Mouse (Mus musculus): ENCODE measurements around the gene Coro1a. TPM values are rescaled to one million over a fixed set of nuclear protein-coding genes. Genes with fewer than 3 reads are reported as not detected.
A peak's percentile ranks its signal among the peaks of the same experiment; 100 is the strongest.

The Coro1a gene
- polyA plus RNA-seq, 1 experiment from 2014 or later: 55.5 TPM

DNA sequence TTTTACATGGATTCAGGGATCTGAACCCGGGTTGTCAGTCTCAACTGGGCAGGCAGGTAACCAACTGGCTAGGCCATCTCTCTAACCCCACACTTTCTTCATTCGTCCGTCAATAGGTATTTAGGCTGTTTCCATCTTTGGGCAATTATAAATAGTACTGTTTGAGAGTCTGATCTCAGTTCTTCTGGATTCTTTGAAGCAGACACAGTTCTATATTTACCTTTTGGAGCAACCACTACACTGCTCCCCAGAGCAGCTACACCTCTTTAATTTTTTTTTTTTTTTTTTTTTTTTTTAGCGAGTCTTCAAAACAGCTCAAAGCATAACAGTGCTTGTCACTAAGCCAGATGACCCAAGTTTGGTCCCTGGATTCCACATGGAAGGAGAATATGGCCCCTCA is 8.1 kb upstream of the Coro1a start:
- H3K36me3 ChIP-seq (ENCODE audit: control insufficient read depth, insufficient read depth, low read length): no peaks in the 10 kb centered on the region
- no peaks in the 10 kb centered on the region for H3K4me1 ChIP-seq (ENCODE audit: control insufficient read depth, insufficient read depth, low read length)
- H3K9ac ChIP-seq (ENCODE audit: low read length): no peak overlapping the region
- H3K27me3 ChIP-seq (ENCODE audit: control insufficient read depth, insufficient read depth, low read length): no peaks in the 10 kb centered on the region
- no peak overlapping the region for H3K4me3 ChIP-seq (replicated peaks; ENCODE audit: low read length)
- no peak for ATAC-seq (ENCODE audit: insufficient read depth, low FRiP score)
- no peaks in the 10 kb centered on the region for H3K9me3 ChIP-seq (replicated peaks; ENCODE audit: control insufficient read depth, low read length)
- H3K4me2 ChIP-seq (ENCODE audit: low read depth, low read length): no peak overlapping the region
- WGBS: 83% methylated on average over 4 of the region's 4 CpGs
- H3K27ac ChIP-seq (ENCODE audit: low read length): no peak overlapping the region

DNA sequence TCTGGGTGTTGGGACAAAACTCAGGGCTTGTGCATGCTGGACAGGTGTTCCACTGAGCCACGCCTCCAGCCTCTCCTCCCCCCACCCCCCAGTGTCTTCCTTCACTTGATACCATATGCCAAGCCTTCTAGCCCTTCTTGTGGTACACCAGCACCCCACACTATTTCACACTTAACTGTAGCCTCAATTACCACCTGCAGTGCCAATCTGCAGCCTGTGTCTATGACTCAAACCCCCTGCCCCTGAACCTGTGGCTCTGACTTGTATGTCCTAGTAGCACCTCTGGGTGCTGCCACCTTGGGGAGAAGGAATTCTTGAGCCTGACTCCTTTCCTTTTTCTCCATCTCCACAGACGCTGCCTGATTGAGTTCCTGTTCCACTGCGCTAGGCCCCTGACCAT is 4.3 kb upstream of the Coro1a start:
- WGBS: 83% methylated on average over 3 of the region's 3 CpGs
- no peak for ATAC-seq (ENCODE audit: insufficient read depth, low FRiP score)

DNA sequence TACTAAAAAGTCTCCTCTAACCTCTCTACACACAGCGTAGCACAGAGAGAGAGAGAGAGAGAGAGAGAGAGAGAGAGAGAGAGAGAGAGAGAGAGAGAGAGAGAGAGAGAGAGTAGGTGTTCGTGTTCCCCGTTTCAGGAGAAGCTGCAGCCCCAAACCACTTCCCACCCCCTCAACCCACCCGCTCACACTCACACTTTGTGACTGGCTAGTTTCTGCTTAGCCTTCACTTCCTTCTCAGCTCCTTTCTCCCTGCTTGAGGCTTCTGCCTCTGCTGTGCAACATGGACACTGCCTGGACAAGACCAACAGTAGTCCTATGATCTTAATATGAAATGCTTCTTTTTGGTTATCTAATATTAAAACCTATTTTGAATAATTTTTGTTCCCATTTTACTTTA is 2.7 kb upstream of the Coro1a start:
- no peak overlapping the region for H3K4me2 ChIP-seq (ENCODE audit: low read depth, low read length)
- no peak overlapping the region for H3K27ac ChIP-seq (ENCODE audit: low read length)
- no peak overlapping the region for H3K9ac ChIP-seq (ENCODE audit: low read length)
- 0 out of 2 replicates have a peak, but pooled peaks cover 3% of the 10 kb centered on the region for H3K9me3 ChIP-seq (replicated peaks; ENCODE audit: control insufficient read depth, low read length)
- no peaks in the 10 kb centered on the region for H3K36me3 ChIP-seq (ENCODE audit: control insufficient read depth, insufficient read depth, low read length)
- H3K4me3 ChIP-seq (replicated peaks; ENCODE audit: low read length): no peak overlapping the region
- no peak for ATAC-seq (ENCODE audit: insufficient read depth, low FRiP score)
- WGBS: 69% methylated on average over 4 of the region's 4 CpGs
- H3K27me3 ChIP-seq (ENCODE audit: control insufficient read depth, insufficient read depth, low read length): no peaks in the 10 kb centered on the region
- no peaks in the 10 kb centered on the region for H3K4me1 ChIP-seq (ENCODE audit: control insufficient read depth, insufficient read depth, low read length)

More for the DNA sequence above, 4.3 kb upstream of the Coro1a start:
- H3K9me3 ChIP-seq (replicated peaks; ENCODE audit: control insufficient read depth, low read length): 0 out of 2 replicates have a peak, but pooled peaks cover 3% of the 10 kb centered on the region
- no peaks in the 10 kb centered on the region for H3K27me3 ChIP-seq (ENCODE audit: control insufficient read depth, insufficient read depth, low read length)
- no peak overlapping the region for H3K4me3 ChIP-seq (replicated peaks; ENCODE audit: low read length)
- H3K9ac ChIP-seq (ENCODE audit: low read length): no peak overlapping the region
- no peak overlapping the region for H3K27ac ChIP-seq (ENCODE audit: low read length)
- H3K36me3 ChIP-seq (ENCODE audit: control insufficient read depth, insufficient read depth, low read length): no peaks in the 10 kb centered on the region
- H3K4me2 ChIP-seq (ENCODE audit: low read depth, low read length): no peak overlapping the region
- no peaks in the 10 kb centered on the region for H3K4me1 ChIP-seq (ENCODE audit: control insufficient read depth, insufficient read depth, low read length)

DNA sequence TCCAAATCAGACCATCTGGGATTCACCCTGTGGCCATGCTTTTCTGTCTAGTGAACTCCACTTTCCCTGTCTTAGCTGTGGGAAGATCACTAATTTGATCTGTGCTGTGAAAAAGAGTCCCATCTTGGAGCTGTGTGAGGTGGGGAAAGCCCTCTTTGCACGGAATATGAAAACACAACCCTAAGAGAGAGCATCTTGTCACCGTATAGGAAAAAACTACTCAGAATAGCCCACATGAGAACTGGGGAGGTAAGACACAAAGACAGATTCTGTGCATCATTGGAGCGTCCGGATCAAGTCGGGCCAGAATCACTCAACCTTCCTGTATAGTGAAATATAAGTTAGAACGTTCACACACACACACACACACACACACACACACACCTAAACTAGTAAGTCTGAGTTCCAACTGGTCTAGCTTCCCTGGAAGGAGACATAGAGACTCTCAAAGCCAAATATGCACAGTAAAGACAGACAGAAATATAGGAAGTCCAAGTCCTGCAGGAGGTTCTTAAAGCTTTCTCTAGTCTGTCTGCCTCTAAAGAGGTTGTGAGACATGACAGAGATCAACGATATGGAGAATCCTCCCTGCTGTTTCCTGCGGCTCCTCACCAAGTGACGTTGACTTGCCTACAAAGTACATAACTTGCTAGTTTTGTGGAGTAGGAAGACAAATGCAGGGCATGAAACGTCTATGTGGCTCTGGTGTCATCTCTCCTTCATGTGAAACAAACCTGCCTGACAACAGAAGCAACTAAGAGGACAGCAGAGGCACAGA is 777 bp upstream of the Coro1a start:
- no peak overlapping the region for H3K27ac ChIP-seq (ENCODE audit: low read length)

DNA sequence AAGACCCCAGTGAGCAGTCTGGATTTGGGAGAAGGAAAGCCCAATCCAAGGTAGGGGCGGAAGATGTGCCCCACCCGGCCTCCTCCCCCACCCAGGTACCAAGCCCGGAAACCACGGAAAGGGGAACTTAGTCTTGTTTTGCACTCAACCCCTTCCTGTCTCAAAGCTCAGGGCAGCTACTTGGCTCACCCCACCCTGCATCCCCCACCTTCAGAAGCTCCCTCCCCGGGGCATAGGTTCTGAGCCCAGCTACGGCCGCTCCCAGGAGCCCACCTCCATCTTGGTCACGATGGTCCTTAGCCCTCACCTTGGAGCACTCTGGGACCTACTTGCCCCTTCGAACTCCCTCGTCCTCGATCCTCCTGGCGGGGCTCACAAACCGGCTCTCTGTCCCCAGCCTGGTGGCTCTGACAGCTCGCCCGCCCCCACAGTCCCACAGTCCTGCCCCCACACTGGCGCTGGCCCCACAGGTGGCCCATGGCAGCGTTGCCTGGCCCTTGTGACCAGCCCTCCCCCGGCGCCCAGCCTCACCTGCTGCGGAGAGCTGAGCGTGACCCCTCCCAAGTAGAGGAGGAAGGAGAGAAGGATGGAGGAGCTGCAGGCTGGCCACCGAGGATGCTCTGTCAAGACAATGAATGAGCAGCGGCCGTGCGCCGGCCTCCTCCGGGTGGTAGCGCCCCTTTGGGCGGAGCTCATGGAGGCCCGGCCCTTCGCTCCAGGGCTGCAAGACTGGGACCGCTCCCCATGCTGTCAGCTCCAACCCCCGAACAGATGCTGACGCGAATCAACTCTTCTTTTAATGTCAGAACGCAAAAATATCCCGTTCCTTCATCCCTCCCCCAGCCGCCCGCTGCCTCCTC is 3.2 kb downstream of the Coro1a start:
- WGBS: 2% methylated on average over 39 of the region's 39 CpGs
- H3K4me3 ChIP-seq (replicated peaks; ENCODE audit: low read length): peak overlapping the region; percentile 46
- H3K27ac ChIP-seq (ENCODE audit: low read length): peak overlapping the region; percentile 24; the same call in 1 of the 2 replicates
- H3K9ac ChIP-seq (ENCODE audit: low read length): peak overlapping the region; percentile 66
- H3K9me3 ChIP-seq (replicated peaks; ENCODE audit: control insufficient read depth, low read length): 0 out of 2 replicates have a peak, but pooled peaks cover 3% of the 10 kb centered on the region
- H3K27me3 ChIP-seq (ENCODE audit: control insufficient read depth, insufficient read depth, low read length): peaks cover 10% of the 10 kb centered on the region; the same call in 1 of the 2 replicates
- H3K36me3 ChIP-seq (ENCODE audit: control insufficient read depth, insufficient read depth, low read length): no peaks in the 10 kb centered on the region
- H3K4me2 ChIP-seq (ENCODE audit: low read depth, low read length): peak overlapping the region; percentile 76
- peak; percentile 68; the same call in 1 of the 2 replicates for ATAC-seq (ENCODE audit: insufficient read depth, low FRiP score)
- H3K4me1 ChIP-seq (ENCODE audit: control insufficient read depth, insufficient read depth, low read length): peaks cover 16% of the 10 kb centered on the region

More for the DNA sequence above, 777 bp upstream of the Coro1a start:
- no peak overlapping the region for H3K9ac ChIP-seq (ENCODE audit: low read length)
- 79% methylated on average over 10 of the region's 10 CpGs for WGBS
- ATAC-seq (ENCODE audit: insufficient read depth, low FRiP score): no peak
- peaks cover 11% of the 10 kb centered on the region for H3K4me1 ChIP-seq (ENCODE audit: control insufficient read depth, insufficient read depth, low read length)
- 0 out of 2 replicates have a peak, but pooled peaks cover 3% of the 10 kb centered on the region for H3K9me3 ChIP-seq (replicated peaks; ENCODE audit: control insufficient read depth, low read length)
- H3K27me3 ChIP-seq (ENCODE audit: control insufficient read depth, insufficient read depth, low read length): peaks cover under 1% of the 10 kb centered on the region; the same call in 1 of the 2 replicates
- H3K4me2 ChIP-seq (ENCODE audit: low read depth, low read length): no peak overlapping the region
- no peaks in the 10 kb centered on the region for H3K36me3 ChIP-seq (ENCODE audit: control insufficient read depth, insufficient read depth, low read length)
- H3K4me3 ChIP-seq (replicated peaks; ENCODE audit: low read length): no peak overlapping the region

DNA sequence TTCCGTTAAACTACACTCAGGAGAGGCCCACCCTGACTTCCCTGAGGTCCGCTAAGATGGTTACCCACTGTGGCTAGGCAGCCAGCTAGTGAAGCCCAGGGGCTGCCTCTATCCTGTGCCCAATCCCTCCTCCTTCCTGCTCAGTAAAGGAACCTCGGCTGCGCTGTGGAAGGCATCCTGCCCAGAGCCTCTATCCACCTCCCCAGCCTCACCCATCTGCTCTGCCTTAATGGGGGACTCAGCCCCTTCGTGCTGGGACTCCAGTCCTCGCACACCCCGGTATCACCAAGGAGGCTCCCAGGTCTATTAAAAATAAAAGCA is 3.9 kb downstream of the Coro1a start:
- peaks cover 10% of the 10 kb centered on the region; the same call in 1 of the 2 replicates for H3K27me3 ChIP-seq (ENCODE audit: control insufficient read depth, insufficient read depth, low read length)
- no peak for ATAC-seq (ENCODE audit: insufficient read depth, low FRiP score)
- no peaks in the 10 kb centered on the region for H3K9me3 ChIP-seq (replicated peaks; ENCODE audit: control insufficient read depth, low read length)
- H3K27ac ChIP-seq (ENCODE audit: low read length): peak overlapping the region; percentile 17; the same call in 1 of the 2 replicates
- H3K4me2 ChIP-seq (ENCODE audit: low read depth, low read length): no peak overlapping the region
- peak overlapping the region; percentile 46 for H3K4me3 ChIP-seq (replicated peaks; ENCODE audit: low read length)
- 23% methylated on average over 7 of the region's 7 CpGs for WGBS
- H3K36me3 ChIP-seq (ENCODE audit: control insufficient read depth, insufficient read depth, low read length): no peaks in the 10 kb centered on the region
- peak overlapping the region; percentile 51 for H3K9ac ChIP-seq (ENCODE audit: low read length)
- H3K4me1 ChIP-seq (ENCODE audit: control insufficient read depth, insufficient read depth, low read length): peaks cover 16% of the 10 kb centered on the region

DNA sequence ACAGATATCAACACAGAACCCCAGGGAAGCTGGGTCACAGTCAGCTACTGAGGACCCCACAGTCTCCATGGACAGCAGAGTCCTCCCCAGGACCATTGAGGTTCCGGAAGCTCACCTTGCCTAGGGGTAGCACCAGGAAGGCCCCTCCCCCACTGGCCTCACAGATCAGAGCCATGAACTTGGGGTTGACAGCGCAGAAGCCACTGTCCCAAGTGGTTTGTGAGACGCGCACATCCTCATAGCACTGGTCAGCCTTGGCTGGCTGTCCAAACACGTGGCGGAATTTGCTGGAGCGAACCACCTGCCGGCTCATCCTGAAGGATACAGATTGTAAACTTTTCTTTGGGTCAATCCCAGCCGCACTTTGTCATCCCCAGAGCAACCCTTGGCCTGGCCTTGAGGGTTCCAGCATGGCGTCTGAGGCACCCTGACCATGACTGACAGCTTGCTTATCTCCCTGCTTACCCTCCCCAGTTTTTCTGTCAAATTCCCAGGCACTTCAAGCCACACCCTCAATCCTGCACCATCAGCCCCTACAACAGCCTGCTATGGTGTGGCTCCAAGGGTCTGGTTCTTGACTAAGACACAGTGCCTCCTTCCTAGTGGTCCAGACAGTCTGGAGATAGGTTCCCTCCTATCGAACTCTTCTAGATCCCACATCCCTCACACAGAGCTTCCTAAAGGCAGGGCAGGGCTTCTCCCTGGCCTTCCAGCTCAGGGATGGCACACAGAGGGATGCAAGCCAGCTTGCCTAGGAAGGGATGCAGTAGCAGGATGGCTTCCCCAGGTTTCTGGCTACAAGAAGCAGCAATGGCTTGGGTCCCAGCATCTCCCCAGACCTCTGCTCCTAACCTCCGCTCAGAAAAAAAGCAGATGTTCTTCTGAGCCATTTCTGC is 4.5 kb downstream of the Coro1a start:
- Histone ChIP-seq H3K27ac (ENCODE audit: low read length) (peak overlapping the region; percentile 17; the same call in 1 of the 2 replicates), H3K9ac (ENCODE audit: low read length) (peak overlapping the region; percentile 51), H3K36me3 (ENCODE audit: control insufficient read depth, insufficient read depth, low read length) (no peaks in the 10 kb centered on the region), H3K4me3 (replicated peaks; ENCODE audit: low read length) (peak overlapping the region; percentile 46), H3K4me2 (ENCODE audit: low read depth, low read length) (no peak overlapping the region), H3K27me3 (ENCODE audit: control insufficient read depth, insufficient read depth, low read length) (peaks cover 10% of the 10 kb centered on the region; the same call in 1 of the 2 replicates), H3K9me3 (replicated peaks; ENCODE audit: control insufficient read depth, low read length) (no peaks in the 10 kb centered on the region), H3K4me1 (ENCODE audit: control insufficient read depth, insufficient read depth, low read length) (peaks cover 16% of the 10 kb centered on the region)
- no peak for ATAC-seq (ENCODE audit: insufficient read depth, low FRiP score)
- WGBS: 67% methylated on average over 12 of the region's 12 CpGs

DNA sequence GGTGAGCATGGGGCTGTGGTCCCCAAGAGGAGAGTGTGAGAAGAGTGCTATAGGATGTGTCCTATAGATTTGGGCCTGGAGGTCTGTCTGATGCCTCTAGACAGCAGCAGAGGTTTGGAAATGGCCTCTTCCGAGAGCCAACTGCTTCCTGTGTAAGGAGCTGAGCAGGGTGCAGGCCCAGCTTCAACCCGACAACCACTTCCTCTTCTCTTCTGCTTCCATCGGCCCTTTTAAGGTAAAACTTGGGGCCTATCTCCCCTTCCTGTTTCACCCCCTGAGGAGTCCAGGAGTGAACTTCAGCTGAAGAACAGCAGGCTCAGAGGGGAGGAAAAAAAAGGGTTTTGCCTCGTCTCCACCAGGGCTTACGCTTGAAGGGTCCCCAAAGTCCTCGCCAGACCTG is 5.2 kb downstream of the Coro1a start:
- Histone ChIP-seq H3K27ac (ENCODE audit: low read length) (peak overlapping the region; percentile 17), H3K36me3 (ENCODE audit: control insufficient read depth, insufficient read depth, low read length) (no peaks in the 10 kb centered on the region), H3K9ac (ENCODE audit: low read length) (peak overlapping the region; percentile 18), H3K4me1 (ENCODE audit: control insufficient read depth, insufficient read depth, low read length) (peaks cover 16% of the 10 kb centered on the region), H3K9me3 (replicated peaks; ENCODE audit: control insufficient read depth, low read length) (no peaks in the 10 kb centered on the region), H3K27me3 (ENCODE audit: control insufficient read depth, insufficient read depth, low read length) (peaks cover 10% of the 10 kb centered on the region; the same call in 1 of the 2 replicates), H3K4me2 (ENCODE audit: low read depth, low read length) (no peak overlapping the region), H3K4me3 (replicated peaks; ENCODE audit: low read length) (0 out of 2 replicates have a peak overlapping the region, but pooled peaks have one; percentile 8)
- 63% methylated on average over 6 of the region's 6 CpGs for WGBS
- no peak for ATAC-seq (ENCODE audit: insufficient read depth, low FRiP score)

Data from stomach, embryonic 16.5 days (tissue).